Mouse (Mus musculus): Measurements from ENCODE around the gene Pagr1b. TPM values are rescaled to one million over a fixed set of nuclear protein-coding genes. Genes with fewer than 3 reads are reported as not detected.

Gene Pagr1b
- polyA plus RNA-seq, 1 experiment = 0.90 TPM

- Histone ChIP-seq H3K4me3 (ENCODE audit: control insufficient read depth, low read depth, low read length) (no peak overlapping the region), H3K27ac (ENCODE audit: control insufficient read depth, insufficient read depth, low read depth, low read length) (no peak overlapping the region), H3K4me1 (ENCODE audit: control insufficient read depth, insufficient read depth, low read length) (peaks cover 2% of the 10 kb centered on the region; the same call in 1 of the 2 replicates), H3K27me3 (ENCODE audit: control insufficient read depth, insufficient read depth, low read length) (no peaks in the 10 kb centered on the region), H3K36me3 (ENCODE audit: control insufficient read depth, insufficient read depth, low read length) (no peaks in the 10 kb centered on the region)
- no peak for TF ChIP-seq POLR2A (IDR thresholded peaks at IDR 0.05; ENCODE audit: control insufficient read depth, low read depth, low read length)
- no peak for TF ChIP-seq CTCF (IDR thresholded peaks at IDR 0.05; ENCODE audit: control insufficient read depth, insufficient read depth, insufficient replicate concordance, low read depth, low read length)
Measured at GRCm38 (mm10) chr7:126996449-126996848, 19.8 kb downstream of the Pagr1b start.

GRCm38 (mm10) chr7:126988816-126989215, 27.5 kb downstream of the Pagr1b start:
- Histone ChIP-seq H3K36me3 (ENCODE audit: control insufficient read depth, insufficient read depth, low read length) (no peaks in the 10 kb centered on the region), H3K27me3 (ENCODE audit: control insufficient read depth, insufficient read depth, low read length) (no peaks in the 10 kb centered on the region), H3K4me1 (ENCODE audit: control insufficient read depth, insufficient read depth, low read length) (no peaks in the 10 kb centered on the region), H3K27ac (ENCODE audit: control insufficient read depth, insufficient read depth, low read depth, low read length) (no peak overlapping the region), H3K4me3 (ENCODE audit: control insufficient read depth, low read depth, low read length) (no peak overlapping the region)
- TF ChIP-seq CTCF (IDR thresholded peaks at IDR 0.05; ENCODE audit: control insufficient read depth, insufficient read depth, insufficient replicate concordance, low read depth, low read length) = no peak
- no peak for TF ChIP-seq POLR2A (IDR thresholded peaks at IDR 0.05; ENCODE audit: control insufficient read depth, low read depth, low read length)

GRCm38 (mm10) chr7:126986319-126986718, 30.0 kb downstream of the Pagr1b start:
- TF ChIP-seq CTCF (IDR thresholded peaks at IDR 0.05; ENCODE audit: control insufficient read depth, insufficient read depth, insufficient replicate concordance, low read depth, low read length) (peak; percentile 42; the same call in 1 of the 2 replicates), POLR2A (IDR thresholded peaks at IDR 0.05; ENCODE audit: control insufficient read depth, low read depth, low read length) (no peak)
- H3K4me3 ChIP-seq (ENCODE audit: control insufficient read depth, low read depth, low read length) = no peak overlapping the region
- H3K27me3 ChIP-seq (ENCODE audit: control insufficient read depth, insufficient read depth, low read length) = no peaks in the 10 kb centered on the region
- no peaks in the 10 kb centered on the region for H3K36me3 ChIP-seq (ENCODE audit: control insufficient read depth, insufficient read depth, low read length)
- H3K27ac ChIP-seq (ENCODE audit: control insufficient read depth, insufficient read depth, low read depth, low read length) = no peak overlapping the region
- H3K4me1 ChIP-seq (ENCODE audit: control insufficient read depth, insufficient read depth, low read length) = no peaks in the 10 kb centered on the region; the same call in 1 of the 2 replicates

DNA sequence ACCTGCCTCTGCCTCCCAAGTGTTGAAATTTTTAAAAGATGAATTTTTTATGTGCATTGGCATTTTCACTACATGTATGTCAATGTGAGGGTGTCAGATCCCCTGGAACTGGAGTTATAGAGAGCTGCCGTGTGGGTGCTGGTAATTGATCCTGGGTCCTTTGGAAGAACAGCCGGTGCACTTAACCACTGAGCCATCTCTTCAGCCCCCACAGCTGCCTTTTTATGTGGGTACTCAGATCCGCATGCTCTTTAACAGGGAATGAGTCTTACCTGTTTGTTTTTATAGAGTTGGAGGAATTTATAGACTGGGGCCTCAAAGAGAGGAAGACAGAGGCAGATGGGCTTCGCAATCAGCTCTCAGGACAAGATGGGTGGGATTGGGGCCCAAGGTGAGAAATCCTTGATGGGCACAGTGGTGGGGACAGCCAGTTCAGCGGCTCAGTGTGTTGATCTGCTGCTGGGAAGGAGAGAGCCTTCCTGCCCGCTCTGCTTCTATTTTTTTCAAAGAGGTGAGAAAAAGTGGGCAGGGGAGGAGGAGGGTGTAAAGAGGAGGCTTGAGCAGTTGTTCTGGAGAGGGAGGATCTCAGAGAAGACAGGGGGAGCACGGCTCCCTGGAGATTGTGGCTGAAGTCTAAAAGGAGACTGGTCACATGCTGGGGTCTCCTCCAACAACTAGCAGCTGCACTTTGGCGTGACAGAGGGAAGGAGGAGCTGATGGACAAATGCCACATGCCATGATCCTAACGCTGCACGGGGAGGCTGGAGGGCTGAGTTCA, 31.4 kb downstream of the Pagr1b start:
- H3K36me3 ChIP-seq (ENCODE audit: control insufficient read depth, insufficient read depth, low read length) = no peaks in the 10 kb centered on the region
- no peak overlapping the region for H3K4me3 ChIP-seq (ENCODE audit: control insufficient read depth, low read depth, low read length)
- H3K27ac ChIP-seq (ENCODE audit: control insufficient read depth, insufficient read depth, low read depth, low read length) = no peak overlapping the region
- TF ChIP-seq POLR2A (IDR thresholded peaks at IDR 0.05; ENCODE audit: control insufficient read depth, low read depth, low read length) (no peak), CTCF (IDR thresholded peaks at IDR 0.05; ENCODE audit: control insufficient read depth, insufficient read depth, insufficient replicate concordance, low read depth, low read length) (no peak)
- H3K27me3 ChIP-seq (ENCODE audit: control insufficient read depth, insufficient read depth, low read length) = no peaks in the 10 kb centered on the region
- no peaks in the 10 kb centered on the region; the same call in 1 of the 2 replicates for H3K4me1 ChIP-seq (ENCODE audit: control insufficient read depth, insufficient read depth, low read length)

DNA sequence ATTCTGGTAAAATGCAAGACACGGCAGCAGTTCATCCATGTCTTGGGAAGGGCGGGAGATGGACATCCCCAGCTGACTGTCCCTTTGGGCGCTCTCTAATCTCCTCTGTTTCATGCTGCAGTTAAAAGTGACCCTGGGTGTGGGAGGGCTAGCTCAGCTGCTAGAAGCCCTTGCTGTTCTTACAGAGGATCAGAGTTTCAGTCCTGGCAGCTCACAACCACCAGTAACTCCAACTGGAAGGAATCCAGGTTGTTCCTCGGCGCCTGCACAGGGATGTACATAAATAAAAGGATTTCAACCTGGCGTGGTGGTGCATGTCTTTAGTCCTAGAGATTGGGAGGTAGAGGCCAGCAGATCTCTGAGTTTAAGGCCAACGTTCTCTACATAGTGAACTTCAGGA, 33.2 kb downstream of the Pagr1b start:
- Histone ChIP-seq H3K4me1 (ENCODE audit: control insufficient read depth, insufficient read depth, low read length) (no peaks in the 10 kb centered on the region; the same call in 1 of the 2 replicates), H3K36me3 (ENCODE audit: control insufficient read depth, insufficient read depth, low read length) (no peaks in the 10 kb centered on the region), H3K27me3 (ENCODE audit: control insufficient read depth, insufficient read depth, low read length) (no peaks in the 10 kb centered on the region), H3K27ac (ENCODE audit: control insufficient read depth, insufficient read depth, low read depth, low read length) (no peak overlapping the region), H3K4me3 (ENCODE audit: control insufficient read depth, low read depth, low read length) (no peak overlapping the region)
- TF ChIP-seq POLR2A (IDR thresholded peaks at IDR 0.05; ENCODE audit: control insufficient read depth, low read depth, low read length) (no peak), CTCF (IDR thresholded peaks at IDR 0.05; ENCODE audit: control insufficient read depth, insufficient read depth, insufficient replicate concordance, low read depth, low read length) (no peak)

- H3K27ac ChIP-seq (ENCODE audit: control insufficient read depth, insufficient read depth, low read depth, low read length) = no peak overlapping the region
- TF ChIP-seq CTCF (IDR thresholded peaks at IDR 0.05; ENCODE audit: control insufficient read depth, insufficient read depth, insufficient replicate concordance, low read depth, low read length) (no peak), POLR2A (IDR thresholded peaks at IDR 0.05; ENCODE audit: control insufficient read depth, low read depth, low read length) (no peak)
- no peak overlapping the region for H3K4me3 ChIP-seq (ENCODE audit: control insufficient read depth, low read depth, low read length)
- no peaks in the 10 kb centered on the region; the same call in none of the 2 replicates for H3K4me1 ChIP-seq (ENCODE audit: control insufficient read depth, insufficient read depth, low read length)
- no peaks in the 10 kb centered on the region for H3K27me3 ChIP-seq (ENCODE audit: control insufficient read depth, insufficient read depth, low read length)
- H3K36me3 ChIP-seq (ENCODE audit: control insufficient read depth, insufficient read depth, low read length) = no peaks in the 10 kb centered on the region
Measured at GRCm38 (mm10) chr7:126982054-126982453, 34.2 kb downstream of the Pagr1b start.

GRCm38 (mm10) chr7:126981601-126982000, 34.7 kb downstream of the Pagr1b start:
- Histone ChIP-seq H3K4me1 (ENCODE audit: control insufficient read depth, insufficient read depth, low read length) (peaks cover 3% of the 10 kb centered on the region), H3K36me3 (ENCODE audit: control insufficient read depth, insufficient read depth, low read length) (no peaks in the 10 kb centered on the region), H3K4me3 (ENCODE audit: control insufficient read depth, low read depth, low read length) (no peak overlapping the region), H3K27me3 (ENCODE audit: control insufficient read depth, insufficient read depth, low read length) (no peaks in the 10 kb centered on the region), H3K27ac (ENCODE audit: control insufficient read depth, insufficient read depth, low read depth, low read length) (no peak overlapping the region)
- TF ChIP-seq POLR2A (IDR thresholded peaks at IDR 0.05; ENCODE audit: control insufficient read depth, low read depth, low read length) = no peak
- no peak for TF ChIP-seq CTCF (IDR thresholded peaks at IDR 0.05; ENCODE audit: control insufficient read depth, insufficient read depth, insufficient replicate concordance, low read depth, low read length)
